Mouse (Mus musculus): ENCODE data around the gene Tardbp. TPM values are rescaled to one million over a fixed set of nuclear protein-coding genes. Genes with fewer than 3 reads are reported as not detected.

Tardbp gene
- total and polyA plus RNA-seq, 3 experiments = 211 to 455 TPM; not detected in 1

- peak in 1 of 2 experiments; percentile 32; a peak in 1 of 4 replicates for TF ChIP-seq EP300 (IDR thresholded peaks at IDR 0.05; ENCODE audit: low read depth in 1 of 2, low read length in 2 of 2)
- TF ChIP-seq BHLHE40 (IDR thresholded peaks at IDR 0.05; ENCODE audit: borderline replicate concordance, low read depth, low read length) = no peak
- peak; percentile 90 for TF ChIP-seq TBP (IDR thresholded peaks at IDR 0.05; ENCODE audit: low read depth, low read length)
- TF ChIP-seq GATA1 (IDR thresholded peaks at IDR 0.05; ENCODE audit: low read depth, low read length) = no peak
- no peak for TF ChIP-seq JUND (IDR thresholded peaks at IDR 0.05; ENCODE audit: low read depth, low read length)
- peak; percentile 4; the same call in 1 of the 2 replicates for TF ChIP-seq ZNF384 (IDR thresholded peaks at IDR 0.05; ENCODE audit: low read depth, low read length)
- no peak for TF ChIP-seq ETS1 (IDR thresholded peaks at IDR 0.05; ENCODE audit: low read depth, low read length)
- peak; percentile 13; the same call in 1 of the 2 replicates for TF ChIP-seq ELF1 (IDR thresholded peaks at IDR 0.05; ENCODE audit: low read depth, low read length)
- H3K79me2 ChIP-seq (ENCODE audit: control insufficient read depth, insufficient read depth, low read length, poor library complexity) = peaks cover 3% of the 10 kb centered on the region
- peaks cover 0 to 27% of the 10 kb centered on the region in 2 experiments; a peak in 2 of 4 replicates for H3K36me3 ChIP-seq (ENCODE audit: control insufficient read depth in 1 of 2, insufficient read depth in 2 of 2, low read length in 2 of 2)
- H3K27me3 ChIP-seq (ENCODE audit: control insufficient read depth in 1 of 2, insufficient read depth in 2 of 2, low read length in 2 of 2) = no peaks in the 10 kb centered on the region
- H3K9ac ChIP-seq (ENCODE audit: control insufficient read depth, low read depth, low read length, poor library complexity, severe bottlenecking) = no peak overlapping the region
- H3K4me3 ChIP-seq (ENCODE audit: control insufficient read depth in 1 of 2, insufficient read depth in 1 of 2, low read depth in 2 of 2, low read length in 2 of 2) = peak overlapping the region in 1 of 2 experiments; percentile 20; a peak in 2 of 4 replicates
- H3K27ac ChIP-seq (ENCODE audit: control insufficient read depth, low read depth, low read length) = peak overlapping the region; percentile 60
- DNase-seq (ENCODE audit: low read depth, low spot score) = peak; percentile 78
- no peaks in the 10 kb centered on the region for H3K9me3 ChIP-seq (replicated peaks; ENCODE audit: insufficient read depth, low read length)
- H3K4me1 ChIP-seq (ENCODE audit: control insufficient read depth in 1 of 2, insufficient read depth in 2 of 2, low read length in 2 of 2) = peaks cover 14 to 36% of the 10 kb centered on the region in 2 experiments
Measured at GRCm38 (mm10) chr4:148586648-148587047, 40.2 kb downstream of the Tardbp start.

- H3K27ac ChIP-seq (ENCODE audit: control insufficient read depth, low read depth, low read length) = peak overlapping the region; percentile 75
- peak; percentile 92 for DNase-seq (ENCODE audit: low read depth, low spot score)
- no peaks in the 10 kb centered on the region for H3K79me2 ChIP-seq (ENCODE audit: control insufficient read depth, insufficient read depth, low read length, poor library complexity)
- H3K4me1 ChIP-seq (ENCODE audit: control insufficient read depth in 1 of 2, insufficient read depth in 2 of 2, low read length in 2 of 2) = peaks cover 14 to 27% of the 10 kb centered on the region in 2 experiments
- peaks cover 0 to 21% of the 10 kb centered on the region in 2 experiments for H3K36me3 ChIP-seq (ENCODE audit: control insufficient read depth in 1 of 2, insufficient read depth in 2 of 2, low read length in 2 of 2)
- H3K4me3 ChIP-seq (ENCODE audit: control insufficient read depth in 1 of 2, insufficient read depth in 1 of 2, low read depth in 2 of 2, low read length in 2 of 2) = peak overlapping the region in 1 of 2 experiments; percentile 8; a peak in 1 of 4 replicates
- no peaks in the 10 kb centered on the region for H3K27me3 ChIP-seq (ENCODE audit: control insufficient read depth in 1 of 2, insufficient read depth in 2 of 2, low read length in 2 of 2)
- H3K9ac ChIP-seq (ENCODE audit: control insufficient read depth, low read depth, low read length, poor library complexity, severe bottlenecking) = peak overlapping the region; percentile 43
- TF ChIP-seq NRF1 (IDR thresholded peaks at IDR 0.05; ENCODE audit: insufficient read depth, low read depth, low read length, poor library complexity, severe bottlenecking) = peak; percentile 49
- TF ChIP-seq GATA1 (IDR thresholded peaks at IDR 0.05; ENCODE audit: low read depth, low read length) = peak; percentile 96
- peak; percentile 53; the same call in 1 of the 2 replicates for TF ChIP-seq MXI1 (IDR thresholded peaks at IDR 0.05; ENCODE audit: low read depth, low read length)
- peak; percentile 82 for TF ChIP-seq MYC (IDR thresholded peaks at IDR 0.05; ENCODE audit: low read depth, low read length)
- TF ChIP-seq MEF2A (IDR thresholded peaks at IDR 0.05; ENCODE audit: extremely low read depth, insufficient replicate concordance, low read depth, low read length, poor library complexity, severe bottlenecking) = no peak
- no peak for TF ChIP-seq USF2 (IDR thresholded peaks at IDR 0.05; ENCODE audit: borderline replicate concordance in 1 of 2, insufficient read depth in 1 of 2, low read depth in 1 of 2, low read length in 2 of 2)
- peak; percentile 57; the same call in 1 of the 2 replicates for TF ChIP-seq ELF1 (IDR thresholded peaks at IDR 0.05; ENCODE audit: low read depth, low read length)
- no peak for TF ChIP-seq POLR2A (IDR thresholded peaks at IDR 0.05; ENCODE audit: control insufficient read depth in 1 of 2, insufficient read depth in 1 of 2, low read depth in 1 of 2, low read length in 2 of 2, poor library complexity in 1 of 2)
- no peak for TF ChIP-seq CHD1 (IDR thresholded peaks at IDR 0.05; ENCODE audit: low read depth, low read length)
- no peak for TF ChIP-seq ZNF384 (IDR thresholded peaks at IDR 0.05; ENCODE audit: low read depth, low read length)
- no peak; the same call in 1 of the 2 replicates for TF ChIP-seq HCFC1 (IDR thresholded peaks at IDR 0.05; ENCODE audit: low read depth, low read length)
- TF ChIP-seq TCF12 (IDR thresholded peaks at IDR 0.05; ENCODE audit: low read depth, low read length) = peak; percentile 93
- no peak for TF ChIP-seq UBTF (IDR thresholded peaks at IDR 0.05; ENCODE audit: borderline replicate concordance, insufficient read depth, low read depth, low read length)
- no peak for TF ChIP-seq E2F4 (IDR thresholded peaks at IDR 0.05; ENCODE audit: borderline replicate concordance, low read depth, low read length)
- peak; percentile 80 for TF ChIP-seq SIN3A (IDR thresholded peaks at IDR 0.05; ENCODE audit: low read length)
- peak; percentile 92 for TF ChIP-seq EP300 (IDR thresholded peaks at IDR 0.05; ENCODE audit: low read depth in 1 of 2, low read length in 2 of 2)
- TF ChIP-seq GABPA (IDR thresholded peaks at IDR 0.05; ENCODE audit: low read depth, low read length) = no peak
- no peak for TF ChIP-seq USF1 (IDR thresholded peaks at IDR 0.05; ENCODE audit: low read depth, low read length)
- TF ChIP-seq ETS1 (IDR thresholded peaks at IDR 0.05; ENCODE audit: low read depth, low read length) = peak; percentile 88
- no peak for TF ChIP-seq MYB (IDR thresholded peaks at IDR 0.05; ENCODE audit: low read depth, low read length)
- TF ChIP-seq RCOR1 (IDR thresholded peaks at IDR 0.05; ENCODE audit: low read depth, low read length) = peak; percentile 89
- no peak for TF ChIP-seq KAT2A (conservative IDR thresholded peaks at IDR 0.05; ENCODE audit: low read depth, low read length)
- peak; percentile 99 for TF ChIP-seq TAL1 (IDR thresholded peaks at IDR 0.05; ENCODE audit: low read length)
- no peak for TF ChIP-seq BHLHE40 (IDR thresholded peaks at IDR 0.05; ENCODE audit: borderline replicate concordance, low read depth, low read length)
- no peak for TF ChIP-seq SMC3 (IDR thresholded peaks at IDR 0.05; ENCODE audit: low read depth, low read length)
- TF ChIP-seq ZMIZ1 (IDR thresholded peaks at IDR 0.05; ENCODE audit: low read depth, low read length) = no peak
- H3K9me3 ChIP-seq (replicated peaks; ENCODE audit: insufficient read depth, low read length) = no peaks in the 10 kb centered on the region
Measured at GRCm38 (mm10) chr4:148583257-148583656, 43.6 kb downstream of the Tardbp start.

All from MEL (cell line).